Mouse (Mus musculus) limb, embryonic 13.5 days (tissue): ENCODE measurements around the gene Mlst8. TPM values are rescaled to one million over a fixed set of nuclear protein-coding genes. Genes with fewer than 3 reads are reported as not detected.

Experiments used
- ATAC-seq: fragments of 200-750 bp; cut with Nextera tagmentation; 2 replicates; pipeline ENCODE4 v1.8.0; 2017; ENCODE audit warnings: low read depth, moderate number of reproducible peaks, moderate TSS enrichment; ENCODE audit not compliant: low FRiP score
- H3K27ac ChIP-seq: fragments of 300-500 bp; sonication (generic); 2 replicates; pipeline ENCODE4 v1.5.1; 2015; ENCODE audit warnings: inconsistent platforms, mild to moderate bottlenecking, moderate library complexity
- H3K27me3 ChIP-seq: fragments of 300-500 bp; sonication (generic); 2 replicates; pipeline ENCODE4 v1.6.1; 2015; ENCODE audit warnings: mild to moderate bottlenecking, inconsistent platforms
- H3K36me3 ChIP-seq: fragments of 300-500 bp; sonication (generic); 2 replicates; pipeline ENCODE4 v1.6.1; 2015; ENCODE audit warnings: inconsistent platforms, mild to moderate bottlenecking, moderate library complexity
- H3K4me1 ChIP-seq: fragments of 300-500 bp; sonication (generic); 2 replicates; pipeline ENCODE4 v1.6.1; 2015; ENCODE audit warnings: inconsistent platforms
- H3K4me2 ChIP-seq: fragments of 300-500 bp; sonication (generic); replicated peaks from 2 replicates; pipeline ENCODE4 v1.6.1; 2015; ENCODE audit warnings: inconsistent platforms, mild to moderate bottlenecking, moderate library complexity
- H3K4me3 ChIP-seq: fragments of 300-500 bp; sonication (generic); 2 replicates; pipeline ENCODE4 v1.5.1; 2015; ENCODE audit warnings: moderate library complexity, mild to moderate bottlenecking, inconsistent platforms
- H3K9ac ChIP-seq: fragments of 300-500 bp; sonication (generic); 2 replicates; pipeline ENCODE4 v1.6.1; 2015; ENCODE audit warnings: mild to moderate bottlenecking, inconsistent platforms
- H3K9me3 ChIP-seq: fragments of 300-500 bp; sonication (generic); 2 replicates; pipeline ENCODE4 v1.6.1; 2016; ENCODE audit warnings: inconsistent platforms
- WGBS: fragments of 180-500 bp; shearing (Covaris S2); methylation state at CpG from one replicate; pipeline ENCODE4 v1.1.7; 2015; 5-methylcytosine and 5-hydroxymethylcytosine counted together
- polyA plus RNA-seq: library from polyadenylated mRNA; unstranded; fragments of >200 nt; fragmentation: Nextera tagmentation; extraction: Ambion mirVana; gene quantifications from 2 replicates; pipeline ENCODE4 v1.2.1, GENCODE M21; 2015

Gene Mlst8
- polyA plus RNA-seq, result 33.1 and 35.6 TPM in 2 replicates

GRCm38 (mm10) chr17:24478663-24479380 lies at the start of gene Mlst8:
TSS of gene Mlst8 (minus strand) at chr17:24479078.
- Histone ChIP-seq H3K9me3 (no peaks in the 10 kb centered on the region), H3K4me1 (peaks cover 25% of the 10 kb centered on the region), H3K4me2 (peak within 1 kb of the TSS; percentile 77), H3K36me3 (peaks cover 40% of the 10 kb centered on the region), H3K27ac (peak within 1 kb of the TSS; percentile 96), H3K4me3 (peak within 1 kb of the TSS; percentile 76), H3K9ac (peak within 1 kb of the TSS; percentile 83), H3K27me3 (no peaks in the 10 kb centered on the region)
- ATAC-seq, result peak; percentile 94
- WGBS, result under 1% methylated on average over 48 of the region's 48 CpGs

DNA sequence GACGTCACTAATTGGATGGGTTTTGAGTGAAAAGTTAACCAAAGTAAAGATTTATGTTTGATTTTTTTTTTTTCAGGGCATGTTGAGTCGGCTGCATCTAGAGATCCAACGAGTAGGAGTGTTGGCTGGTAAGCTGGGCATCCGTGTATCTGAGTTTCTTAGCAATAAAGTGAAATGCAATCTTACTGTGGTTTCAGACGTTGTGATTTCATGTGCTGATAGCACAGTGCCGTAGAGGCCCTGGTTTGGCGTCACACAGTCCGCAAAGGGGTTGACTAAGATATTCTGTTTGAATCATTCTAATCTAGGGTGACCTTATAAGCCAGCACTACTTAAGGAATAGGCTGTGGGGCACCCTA lies 49.7 kb upstream of the Mlst8 start:
- Histone ChIP-seq H3K36me3 (peaks cover 24% of the 10 kb centered on the region), H3K9ac (peak overlapping the region; percentile 80), H3K4me2 (peak overlapping the region; percentile 79), H3K4me1 (peaks cover 72% of the 10 kb centered on the region), H3K9me3 (no peaks in the 10 kb centered on the region), H3K27ac (peak overlapping the region; percentile 79), H3K27me3 (no peaks in the 10 kb centered on the region), H3K4me3 (peak overlapping the region; percentile 88)
- under 1% methylated on average over 8 of the region's 8 CpGs for WGBS
- ATAC-seq, result no peak

DNA sequence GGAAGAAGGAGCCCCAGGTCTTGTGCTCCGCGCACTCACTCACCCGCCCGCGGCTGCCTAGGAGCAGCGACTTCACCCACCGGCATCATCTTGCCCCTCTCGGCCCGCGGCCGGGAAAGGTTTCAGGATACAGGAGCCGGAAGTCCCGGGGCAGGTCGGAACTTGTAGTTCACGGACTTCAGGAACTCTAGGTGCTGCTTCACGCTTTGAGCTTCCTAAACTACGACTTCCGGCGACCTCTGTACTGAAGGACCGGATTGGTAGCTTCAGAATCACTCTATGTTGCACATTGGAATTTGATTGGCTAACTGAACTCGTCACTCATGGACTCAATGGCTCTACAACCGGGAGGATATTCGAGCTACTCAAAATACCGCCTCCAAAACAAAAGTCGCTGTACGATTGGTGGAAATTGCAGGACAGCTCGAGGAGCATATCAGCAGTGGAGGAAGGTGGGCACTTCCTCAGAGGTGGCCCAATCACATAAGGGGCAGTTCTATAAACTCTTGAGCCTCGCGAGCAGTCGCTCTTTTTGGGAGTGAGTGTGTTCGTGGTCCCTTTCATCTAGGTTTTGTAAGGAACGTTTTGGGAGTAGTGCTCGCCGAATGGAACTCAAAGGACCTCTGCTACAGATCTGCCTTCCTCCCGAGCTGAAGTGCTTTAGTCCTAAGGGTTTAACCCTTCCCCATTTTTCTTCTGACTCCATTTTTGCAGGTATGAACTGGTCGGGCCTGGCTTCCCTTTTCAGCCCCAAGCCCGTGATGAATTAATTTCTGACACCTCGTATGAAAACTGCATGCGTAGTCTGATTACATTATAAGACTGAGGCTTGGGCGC lies 49.1 kb upstream of the Mlst8 start, which contains the start of gene Traf7:
Gene Traf7 (minus strand): TSS at position 216 of the 837 bp plus-strand sequence.
- under 1% methylated on average over 40 of the region's 40 CpGs for WGBS
- Histone ChIP-seq H3K4me1 (peaks cover 66% of the 10 kb centered on the region), H3K27ac (peak within 1 kb of the TSS; percentile 79), H3K36me3 (peaks cover 29% of the 10 kb centered on the region), H3K9me3 (no peaks in the 10 kb centered on the region), H3K27me3 (no peaks in the 10 kb centered on the region), H3K4me2 (peak within 1 kb of the TSS; percentile 79), H3K4me3 (peak within 1 kb of the TSS; percentile 88), H3K9ac (peak within 1 kb of the TSS; percentile 90)
- ATAC-seq, result peak; percentile 98

GRCm38 (mm10) chr17:24527315-24527714 lies 48.4 kb upstream of the Mlst8 start:
- ATAC-seq, result no peak; the same call in 1 of the 2 replicates
- H3K4me2 ChIP-seq, result peak overlapping the region; percentile 75
- peak overlapping the region; percentile 90 for H3K9ac ChIP-seq
- H3K27me3 ChIP-seq, result no peaks in the 10 kb centered on the region
- H3K27ac ChIP-seq, result peak overlapping the region; percentile 67
- peaks cover 60% of the 10 kb centered on the region for H3K4me1 ChIP-seq
- H3K36me3 ChIP-seq, result peaks cover 33% of the 10 kb centered on the region
- H3K4me3 ChIP-seq, result peak overlapping the region; percentile 88
- WGBS, result under 1% methylated on average over 19 of the region's 19 CpGs
- no peaks in the 10 kb centered on the region for H3K9me3 ChIP-seq

DNA sequence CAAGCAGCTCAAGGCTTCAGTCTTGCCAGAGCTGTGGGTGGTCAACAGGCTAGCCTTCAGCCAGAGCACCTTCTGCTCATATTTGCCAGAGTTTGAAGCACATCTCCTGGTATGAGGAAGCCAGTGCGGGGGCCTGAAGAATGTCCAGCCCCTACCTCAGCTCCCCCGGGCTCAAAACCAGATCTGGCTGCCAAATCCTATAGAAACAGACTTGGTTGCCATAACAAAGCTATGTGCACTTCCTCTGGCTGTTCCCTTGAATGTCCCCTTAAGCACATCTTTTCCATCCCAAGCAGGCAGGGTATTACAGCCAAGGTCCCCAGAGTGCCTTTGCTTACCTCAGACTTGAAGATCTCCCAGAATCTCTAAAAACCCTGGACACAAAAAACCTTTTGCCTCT lies 45.9 kb upstream of the Mlst8 start:
- H3K27me3 ChIP-seq, result no peaks in the 10 kb centered on the region
- no peak overlapping the region for H3K4me2 ChIP-seq
- no peak overlapping the region for H3K4me3 ChIP-seq
- peak overlapping the region; percentile 17; the same call in 1 of the 2 replicates for H3K27ac ChIP-seq
- no peak for ATAC-seq
- peak overlapping the region; percentile 90 for H3K9ac ChIP-seq
- 83% methylated on average over 2 of the region's 2 CpGs for WGBS
- no peaks in the 10 kb centered on the region for H3K9me3 ChIP-seq
- peaks cover 37% of the 10 kb centered on the region for H3K36me3 ChIP-seq
- H3K4me1 ChIP-seq, result peaks cover 34% of the 10 kb centered on the region

- Histone ChIP-seq H3K27ac (no peak overlapping the region), H3K9ac (no peak overlapping the region), H3K27me3 (no peaks in the 10 kb centered on the region), H3K4me1 (peaks cover 9% of the 10 kb centered on the region; the same call in 1 of the 2 replicates), H3K4me3 (no peak overlapping the region), H3K9me3 (no peaks in the 10 kb centered on the region), H3K36me3 (peaks cover 73% of the 10 kb centered on the region), H3K4me2 (no peak overlapping the region)
- no peak for ATAC-seq
- WGBS, result 82% methylated on average over 4 of the region's 4 CpGs
Measured at GRCm38 (mm10) chr17:24520450-24520849, 41.6 kb upstream of the Mlst8 start.

GRCm38 (mm10) chr17:24514270-24515257 lies 35.7 kb upstream of the Mlst8 start:
- no peak for ATAC-seq
- Histone ChIP-seq H3K9ac (peak overlapping the region; percentile 31; the same call in 1 of the 2 replicates), H3K9me3 (no peaks in the 10 kb centered on the region), H3K4me3 (0 out of 2 replicates have a peak overlapping the region, but pooled peaks have one; percentile 7), H3K36me3 (peaks cover 98% of the 10 kb centered on the region), H3K27me3 (no peaks in the 10 kb centered on the region), H3K4me2 (0 out of 2 replicates have a peak overlapping the region, but pooled peaks have one; percentile 14), H3K4me1 (no peaks in the 10 kb centered on the region), H3K27ac (no peak overlapping the region)
- 89% methylated on average over 24 of the region's 24 CpGs for WGBS

DNA sequence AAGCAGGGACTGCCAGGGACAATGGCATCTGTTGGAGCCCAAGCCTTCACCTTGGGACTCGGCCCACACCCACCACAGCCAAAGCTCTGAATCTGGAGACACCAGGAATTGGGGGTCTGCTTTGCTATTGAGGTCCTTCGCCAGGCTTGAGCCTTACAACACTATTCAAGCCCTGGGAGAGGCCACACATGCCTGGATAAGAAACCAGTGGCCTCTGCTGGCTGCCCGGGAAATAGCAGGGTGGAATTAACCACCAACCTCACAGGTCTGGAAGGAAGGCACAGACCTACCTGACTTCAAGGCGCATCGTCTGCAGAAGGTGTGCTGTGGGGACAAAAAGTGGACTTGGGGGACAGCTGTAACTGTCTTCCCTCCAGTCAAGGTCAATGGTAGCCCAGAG lies 34.7 kb upstream of the Mlst8 start:
- Histone ChIP-seq H3K4me1 (no peaks in the 10 kb centered on the region), H3K4me3 (no peak overlapping the region), H3K27me3 (no peaks in the 10 kb centered on the region), H3K9me3 (no peaks in the 10 kb centered on the region), H3K36me3 (peaks cover 98% of the 10 kb centered on the region), H3K9ac (no peak overlapping the region), H3K4me2 (0 out of 2 replicates have a peak overlapping the region, but pooled peaks have one; percentile 7), H3K27ac (no peak overlapping the region)
- 57% methylated on average over 5 of the region's 5 CpGs for WGBS
- ATAC-seq, result peak; percentile 62; the same call in 1 of the 2 replicates

DNA sequence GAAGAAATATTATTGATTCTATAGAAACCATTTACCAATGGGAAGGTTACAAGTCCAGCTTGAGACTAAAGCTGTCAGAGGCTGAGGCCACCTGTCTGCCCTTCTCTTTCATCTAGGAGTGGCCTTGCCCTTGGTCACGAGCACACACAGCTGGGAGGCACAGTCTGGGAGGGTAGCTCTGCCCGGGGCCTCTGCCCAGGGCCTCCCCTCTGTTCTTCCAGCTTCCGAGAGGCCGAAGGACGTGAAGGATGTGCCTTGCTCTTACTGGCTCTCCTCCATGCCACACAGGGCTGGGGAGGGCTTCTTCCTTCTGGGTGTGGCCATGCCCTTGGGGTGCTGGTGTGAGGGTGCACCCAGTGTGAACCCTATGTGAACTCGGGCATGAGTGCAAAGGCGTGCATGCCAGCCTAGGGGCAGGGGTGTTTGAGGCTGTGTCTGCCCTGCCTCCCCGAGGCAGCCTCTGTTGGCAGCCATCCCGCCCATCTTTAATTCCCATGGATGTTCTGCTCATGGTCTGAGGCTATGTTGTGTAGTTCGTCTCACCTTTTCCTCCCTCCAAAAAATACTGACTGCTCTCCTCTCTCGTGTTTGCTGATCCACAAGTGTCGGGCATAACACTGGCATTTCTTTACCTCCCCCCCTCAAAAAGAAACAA lies 29.1 kb upstream of the Mlst8 start:
- H3K4me3 ChIP-seq, result no peak overlapping the region
- peaks cover 12% of the 10 kb centered on the region; the same call in 1 of the 2 replicates for H3K4me1 ChIP-seq
- 0 out of 2 replicates have a peak, but pooled peaks cover 5% of the 10 kb centered on the region for H3K27me3 ChIP-seq
- H3K36me3 ChIP-seq, result peaks cover 79% of the 10 kb centered on the region
- H3K9ac ChIP-seq, result no peak overlapping the region
- WGBS, result 83% methylated on average over 12 of the region's 12 CpGs
- H3K27ac ChIP-seq, result no peak overlapping the region
- no peaks in the 10 kb centered on the region for H3K9me3 ChIP-seq
- no peak for ATAC-seq
- H3K4me2 ChIP-seq, result no peak overlapping the region

DNA sequence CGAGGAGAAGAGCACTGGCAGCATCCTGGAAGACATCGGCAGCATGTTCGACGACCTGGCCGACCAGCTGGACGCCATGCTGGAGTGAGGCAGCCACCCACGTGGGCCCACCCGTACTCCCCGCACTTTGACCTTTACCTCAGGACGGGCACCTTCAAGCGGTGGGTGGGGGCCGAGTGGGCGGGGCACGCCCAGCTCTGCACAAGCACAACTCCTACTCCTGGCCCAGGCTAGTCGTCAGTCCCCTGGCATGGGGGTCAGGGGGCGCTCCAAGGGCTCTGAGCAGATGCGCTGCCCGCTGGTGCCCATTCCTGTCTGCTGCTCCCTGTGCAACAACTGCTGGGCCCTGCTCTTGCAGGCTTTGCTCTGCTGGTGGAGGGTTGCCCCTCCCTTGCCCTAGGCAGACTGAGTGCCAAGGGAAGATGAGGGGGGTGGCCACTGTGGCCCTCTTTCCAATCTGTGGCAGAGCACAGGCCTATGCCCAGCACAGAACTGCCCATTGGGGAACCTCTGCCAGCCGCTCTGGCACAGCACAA lies 28.3 kb upstream of the Mlst8 start:
- no peak overlapping the region for H3K4me2 ChIP-seq
- no peak overlapping the region for H3K9ac ChIP-seq
- no peak for ATAC-seq

More for the DNA sequence above, 28.3 kb upstream of the Mlst8 start:
- 44% methylated on average over 13 of the region's 19 CpGs for WGBS
- Histone ChIP-seq H3K9me3 (no peaks in the 10 kb centered on the region), H3K27ac (no peak overlapping the region), H3K4me3 (no peak overlapping the region), H3K27me3 (0 out of 2 replicates have a peak, but pooled peaks cover 5% of the 10 kb centered on the region), H3K36me3 (peaks cover 80% of the 10 kb centered on the region), H3K4me1 (peaks cover 12% of the 10 kb centered on the region; the same call in 1 of the 2 replicates)
